In the genomic region with DNA sequence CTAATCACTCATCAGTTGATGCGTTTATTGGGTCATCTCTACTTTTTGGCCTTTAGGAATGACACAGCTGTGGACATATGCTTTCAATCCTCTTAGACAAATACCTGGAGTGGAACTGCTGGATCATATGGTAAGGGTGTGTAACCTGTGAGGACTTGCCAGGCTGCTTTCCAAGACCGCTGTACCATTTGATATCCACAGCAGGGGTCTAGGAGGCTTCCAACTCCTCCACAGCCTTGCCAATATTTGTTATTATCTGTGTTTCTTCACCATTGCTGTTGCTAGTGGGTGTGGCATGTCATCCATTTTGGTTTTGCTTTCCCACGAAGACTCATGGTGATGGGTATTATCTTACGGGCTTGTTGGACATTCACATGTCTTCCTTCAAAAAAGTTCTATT, we compare ENCODE assay signal across 18 mouse cellular contexts.
"Had no signal": no experiment of that assay in that cellular context is flagged by ENCODE, and none has a peak within 500 bp of the region (broad histone marks: within the 10 kb centered on the region; RNA-seq: fewer than 3 reads in every experiment).

No protein-coding gene starts in this region.

- H3K9ac ChIP-seq: kidney, embryonic 15.5 days; limb, embryonic 15.5 days; liver, embryonic 14.5 days; liver, postnatal 0 days; lung, embryonic 14.5 days had no signal

- DNase-seq: kidney, adult 11 months; kidney, adult 8-10 months; kidney, postnatal 10 days; kidney, postnatal 36 days; layer of hippocampus, postnatal 36 days; liver, postnatal 0 days; lung, embryonic 14.5 days; thymus, adult 18-20 months; thymus, postnatal 36 days had no signal

- ATAC-seq: liver, postnatal 0 days; lung, postnatal 0 days; midbrain, embryonic 16.5 days had no signal

- H3K9me3 ChIP-seq: kidney, embryonic 15.5 days; limb, embryonic 15.5 days had no signal

- H3K27me3 ChIP-seq: kidney, embryonic 15.5 days; limb, embryonic 15.5 days had no signal

- H3K27ac ChIP-seq: kidney, embryonic 15.5 days; left cerebral cortex, adult 2 months; limb, embryonic 15.5 days; liver, embryonic 14.5 days; macrophage; midbrain, embryonic 10.5 days had no signal

- H3K4me3 ChIP-seq: kidney, embryonic 15.5 days; left cerebral cortex, adult 2 months; limb, embryonic 15.5 days; midbrain, embryonic 10.5 days had no signal

- H3K4me2 ChIP-seq: kidney, embryonic 15.5 days; limb, embryonic 15.5 days; liver, embryonic 11.5 days; lung, embryonic 14.5 days had no signal

- H3K36me3 ChIP-seq: kidney, embryonic 15.5 days; limb, embryonic 15.5 days; midbrain, embryonic 10.5 days had no signal
